Mouse (Mus musculus) liver, embryonic 14.5 days (tissue): ENCODE data around the gene Stk24. TPM values are rescaled to one million over a fixed set of nuclear protein-coding genes. Genes with fewer than 3 reads are reported as not detected.

ENCODE experiments used
- ATAC-seq: fragments of 200-750 bp; cut with Nextera tagmentation; 2 replicates; pipeline ENCODE4 v1.8.0; 2017; ENCODE audit warnings: moderate number of reproducible peaks, mild to moderate bottlenecking, moderate library complexity; ENCODE audit not compliant: insufficient read depth
- DNase-seq, 3 experiments: peaks; one replicate each; pipeline ENCODE4 v3.0.0-alpha.2; 2012 to 2013; ENCODE audit warnings: low read depth in 3 of 3, low spot score in 3 of 3
- H3K27ac ChIP-seq: fragments of 300-500 bp; sonication (generic); 2 replicates; pipeline ENCODE4 v1.5.1; 2014; ENCODE audit warnings: moderate library complexity, mild to moderate bottlenecking, control low read depth, inconsistent platforms
- H3K27me3 ChIP-seq: fragments of 300-500 bp; sonication (generic); 2 replicates; pipeline ENCODE4 v1.6.1; 2014; ENCODE audit warnings: mild to moderate bottlenecking, low read length, moderate library complexity; ENCODE audit not compliant: control insufficient read depth, insufficient read depth
- H3K36me3 ChIP-seq: fragments of 300-500 bp; sonication (generic); replicated peaks from 2 replicates; pipeline ENCODE4 v1.6.1; 2014; ENCODE audit warnings: low read depth; ENCODE audit not compliant: control insufficient read depth, insufficient read depth
- H3K4me1 ChIP-seq, 2 experiments: fragments of 200-500 bp in 1 of 2; fragments of 300-500 bp in 1 of 2; sonication (generic) in 1 of 2; replicated peaks; 2 replicates each; pipeline ENCODE4 v1.6.1; 2012 to 2014; ENCODE audit warnings: antibody characterized with exemption in 1 of 2, inconsistent platforms in 1 of 2, low read length in 1 of 2; ENCODE audit not compliant: control insufficient read depth in 2 of 2, insufficient read depth in 2 of 2
- H3K4me2 ChIP-seq: fragments of 300-500 bp; sonication (generic); 2 replicates; pipeline ENCODE4 v1.6.1; 2014; ENCODE audit warnings: low read depth, mild to moderate bottlenecking, control low read depth, moderate library complexity
- H3K4me3 ChIP-seq, 2 experiments: fragments of 200-500 bp in 1 of 2; fragments of 300-500 bp in 1 of 2; sonication (generic) in 1 of 2; 2 replicates each; pipeline ENCODE4 v1.5.1; 2012 to 2014; ENCODE audit warnings: low read depth in 2 of 2, low read length in 2 of 2, mild to moderate bottlenecking in 2 of 2, control low read depth in 1 of 2, inconsistent platforms in 1 of 2, moderate library complexity in 1 of 2; ENCODE audit not compliant: insufficient read depth in 1 of 2
- H3K9ac ChIP-seq: fragments of 300-500 bp; sonication (generic); replicated peaks from 2 replicates; pipeline ENCODE4 v1.6.1; 2014; ENCODE audit warnings: mild to moderate bottlenecking, control low read depth, moderate library complexity
- H3K9me3 ChIP-seq: fragments of 300-500 bp; sonication (generic); 2 replicates; pipeline ENCODE4 v1.6.1; 2016; ENCODE audit warnings: low read length, mixed read lengths; ENCODE audit not compliant: control insufficient read depth
- CTCF ChIP-seq: IDR thresholded peaks from 2 replicates; pipeline ENCODE4 v1.5.1; 2016; ENCODE audit warnings: antibody characterized with exemption, low read depth, control low read depth
- EP300 ChIP-seq: IDR thresholded peaks from 2 replicates; pipeline ENCODE4 v1.6.1; 2016; ENCODE audit warnings: antibody characterized with exemption, low read depth
- WGBS: fragments of 180-500 bp; shearing (Covaris S2); extraction: QIAGEN DNeasy Blood & Tissue Kit; methylation state at CpG from one replicate; pipeline ENCODE4 v1.1.7; 2014; ENCODE audit not compliant: insufficient replicate concordance; 5-methylcytosine and 5-hydroxymethylcytosine counted together
- polyA plus RNA-seq, 2 experiments: library from polyadenylated mRNA; depleted of rRNA in 1 of 2; stranded (reverse) in 1 of 2; unstranded in 1 of 2; fragments of >200 nt; fragmentation: Nextera tagmentation in 1 of 2; extraction: Ambion mirVana in 1 of 2; gene quantifications; 2 replicates each; pipeline versions ENCODE4 v1.2.1 to v1.2.3; 2012 to 2014

Gene Stk24
- polyA plus RNA-seq, 2 experiments, result 22.5 to 31.0 TPM

DNA sequence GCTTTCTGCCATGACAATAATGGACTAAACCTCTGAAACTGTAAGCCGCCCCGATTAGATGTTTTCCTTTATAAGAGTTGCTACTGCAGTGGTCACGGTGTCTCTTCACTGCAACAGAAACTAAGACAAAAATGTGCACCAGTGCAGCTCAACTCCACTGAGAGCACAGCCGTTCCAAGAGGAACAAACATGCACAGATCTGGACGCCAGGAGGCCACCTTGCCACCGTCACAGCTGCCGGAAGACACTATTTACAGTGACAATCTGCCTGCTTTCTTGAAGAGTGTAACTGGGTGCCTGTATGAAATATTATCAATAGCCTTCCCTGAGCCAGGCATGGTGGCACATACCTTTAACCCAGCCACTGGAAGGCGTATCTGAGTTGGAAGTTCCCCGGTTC is 6.8 kb downstream of the Stk24 start:
- Histone ChIP-seq H3K27me3 (no peaks in the 10 kb centered on the region), H3K9ac (no peak overlapping the region), H3K4me2 (peak overlapping the region; percentile 15; the same call in 1 of the 2 replicates), H3K4me1 (peaks cover 52 to 65% of the 10 kb centered on the region in 2 experiments), H3K27ac (peak overlapping the region; percentile 7; the same call in 1 of the 2 replicates), H3K4me3 (no peak overlapping the region), H3K9me3 (no peaks in the 10 kb centered on the region), H3K36me3 (peaks cover 23% of the 10 kb centered on the region)
- ATAC-seq (no peak), DNase-seq (no peak)
- WGBS, result 61% methylated on average over 9 of the region's 9 CpGs
- TF ChIP-seq CTCF (peak; percentile 36; the same call in 1 of the 2 replicates), EP300 (no peak)

DNA sequence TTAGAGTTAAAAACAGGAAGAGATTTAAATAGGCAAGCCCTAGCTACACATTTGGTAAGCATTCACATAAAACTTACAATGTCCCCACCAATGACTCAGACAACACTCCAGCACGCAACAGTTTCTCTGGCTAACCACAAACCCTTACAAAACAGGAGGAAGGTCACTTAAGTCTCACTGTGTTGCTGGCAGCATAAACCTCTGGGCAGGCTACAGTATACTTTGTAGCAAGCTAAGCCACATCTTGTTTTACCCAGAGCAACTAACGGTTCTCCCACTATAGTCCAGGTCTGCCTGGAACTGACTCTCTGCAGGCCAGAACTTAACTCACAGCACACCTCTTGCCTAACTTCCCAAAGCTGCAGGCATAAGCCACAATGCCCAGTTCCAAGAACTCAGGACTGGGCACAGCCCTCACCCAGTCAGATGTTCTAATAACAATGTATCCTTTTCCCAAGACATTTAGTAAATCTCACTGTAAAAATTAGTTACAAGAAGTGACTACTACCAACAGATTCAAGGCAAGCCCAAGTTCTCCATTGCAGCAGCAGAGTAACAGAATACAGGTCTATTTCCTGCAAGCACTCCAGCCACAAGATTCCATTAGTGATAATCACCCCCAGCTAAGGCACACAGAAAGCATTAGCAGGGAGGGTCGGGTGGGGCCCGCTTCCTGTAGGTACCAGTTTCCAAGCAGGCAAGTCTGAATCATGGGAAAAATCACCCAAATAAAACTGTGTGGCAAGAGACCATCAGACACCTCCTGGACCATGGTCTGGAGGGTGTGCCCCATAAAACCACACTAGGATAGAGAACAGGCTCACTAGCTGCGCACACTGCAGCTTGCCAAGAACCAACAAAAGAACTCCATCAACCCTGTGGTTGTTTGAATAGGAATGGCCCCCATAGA is 7.6 kb downstream of the Stk24 start:
- H3K4me1 ChIP-seq, result peaks cover 55 to 68% of the 10 kb centered on the region in 2 experiments
- 31% methylated on average over 5 of the region's 5 CpGs for WGBS
- H3K27me3 ChIP-seq, result no peaks in the 10 kb centered on the region
- no peak overlapping the region for H3K9ac ChIP-seq
- no peak overlapping the region for H3K27ac ChIP-seq
- DNase-seq (no peak), ATAC-seq (no peak)
- TF ChIP-seq CTCF, result no peak
- no peak for TF ChIP-seq EP300
- no peak overlapping the region for H3K4me3 ChIP-seq
- H3K4me2 ChIP-seq, result peak overlapping the region; percentile 15
- peaks cover 23% of the 10 kb centered on the region for H3K36me3 ChIP-seq
- no peaks in the 10 kb centered on the region for H3K9me3 ChIP-seq

GRCm38 (mm10) chr14:121369385-121369784 is 10.4 kb downstream of the Stk24 start:
- 41% methylated on average over 5 of the region's 5 CpGs for WGBS
- H3K9ac ChIP-seq, result peak overlapping the region; percentile 14
- DNase-seq (no peak), ATAC-seq (no peak)
- H3K27me3 ChIP-seq, result no peaks in the 10 kb centered on the region
- H3K4me3 ChIP-seq, result no peak overlapping the region; a peak in 1 of 4 replicates
- peak overlapping the region; percentile 43 for H3K4me2 ChIP-seq
- H3K9me3 ChIP-seq, result no peaks in the 10 kb centered on the region
- peak overlapping the region; percentile 38 for H3K27ac ChIP-seq
- H3K4me1 ChIP-seq, result peaks cover 71 to 85% of the 10 kb centered on the region in 2 experiments
- TF ChIP-seq CTCF (no peak), EP300 (no peak; the same call in 1 of the 2 replicates)
- peaks cover 15% of the 10 kb centered on the region for H3K36me3 ChIP-seq

DNA sequence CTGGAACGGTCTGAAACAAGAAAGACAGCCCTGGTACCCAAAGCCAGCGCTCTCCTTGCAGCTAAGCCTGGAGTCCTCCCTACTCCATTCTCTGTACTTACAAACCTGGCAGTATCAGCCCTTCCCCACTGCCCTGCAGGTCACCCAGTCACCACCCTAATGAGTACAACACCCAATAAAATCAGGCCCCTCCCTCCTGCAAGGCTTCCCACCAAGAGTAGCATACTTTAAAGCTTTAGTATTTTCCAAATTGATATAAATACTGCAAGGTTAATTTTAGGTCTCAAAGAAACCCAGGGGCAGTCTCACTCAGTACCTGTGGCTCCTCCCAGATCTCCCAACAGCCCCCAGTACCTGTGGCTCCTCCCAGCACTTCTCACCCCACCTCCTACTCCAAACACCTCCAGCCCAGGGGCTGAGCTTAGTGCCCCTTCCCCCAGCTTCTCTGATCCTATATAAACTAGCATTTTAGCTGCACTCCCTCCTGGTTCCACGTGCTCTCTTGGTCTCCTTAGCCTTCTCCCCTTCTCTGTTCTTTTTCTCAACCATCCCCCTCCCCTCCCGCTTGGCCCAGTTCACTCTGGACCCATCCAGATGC is 11.6 kb downstream of the Stk24 start:
- Histone ChIP-seq H3K27me3 (no peaks in the 10 kb centered on the region), H3K9me3 (no peaks in the 10 kb centered on the region), H3K27ac (peak overlapping the region; percentile 83), H3K9ac (peak overlapping the region; percentile 74), H3K4me2 (peak overlapping the region; percentile 88), H3K4me1 (peaks cover 83 to 86% of the 10 kb centered on the region in 2 experiments), H3K4me3 (0 out of 4 replicates have a peak overlapping the region, but pooled peaks of 1 of the 2 experiments have one; percentile 1), H3K36me3 (peaks cover 15% of the 10 kb centered on the region)
- TF ChIP-seq CTCF (no peak), EP300 (no peak)
- ATAC-seq, result no peak
- 62% methylated on average over 4 of the region's 4 CpGs for WGBS
- DNase-seq, result no peak
